Mouse (Mus musculus) hindbrain, postnatal 0 days (tissue): Measurements from ENCODE around the gene Ptch2. TPM values are rescaled to one million over a fixed set of nuclear protein-coding genes. Genes with fewer than 3 reads are reported as not detected.

Experiments used
- ATAC-seq: fragments of 200-750 bp; cut with Nextera tagmentation; 2 replicates; pipeline ENCODE4 v1.8.0; 2017; ENCODE audit warnings: mild to moderate bottlenecking, moderate TSS enrichment, moderate library complexity
- DNase-seq: peaks from one replicate; pipeline ENCODE4 v3.0.0-alpha.2; 2015; ENCODE audit warnings: low spot score
- H3K27ac ChIP-seq: fragments of 300-500 bp; sonication (generic); 2 replicates; pipeline ENCODE4 v1.5.1; 2014; ENCODE audit warnings: mild to moderate bottlenecking
- H3K27me3 ChIP-seq: fragments of 300-500 bp; sonication (generic); 2 replicates; pipeline ENCODE4 v1.6.1; 2014; ENCODE audit warnings: low read length, mixed read lengths; ENCODE audit not compliant: insufficient read depth
- H3K36me3 ChIP-seq: fragments of 300-500 bp; sonication (generic); 2 replicates; pipeline ENCODE4 v1.6.1; 2014; ENCODE audit warnings: low read length, mixed read lengths; ENCODE audit not compliant: insufficient read depth
- H3K4me1 ChIP-seq: fragments of 300-500 bp; sonication (generic); 2 replicates; pipeline ENCODE4 v1.6.1; 2014; ENCODE audit warnings: antibody characterized with exemption, low read length, mixed read lengths; ENCODE audit not compliant: insufficient read depth
- H3K4me2 ChIP-seq: fragments of 300-500 bp; sonication (generic); 2 replicates; pipeline ENCODE4 v1.6.1; 2014; ENCODE audit warnings: low read depth, mild to moderate bottlenecking, low read length, moderate library complexity, mixed read lengths
- H3K4me3 ChIP-seq: fragments of 300-500 bp; sonication (generic); 2 replicates; pipeline ENCODE4 v1.5.1; 2014; ENCODE audit warnings: low read length
- H3K9ac ChIP-seq: fragments of 300-500 bp; sonication (generic); replicated peaks from 2 replicates; pipeline ENCODE4 v1.6.1; 2014; ENCODE audit warnings: mild to moderate bottlenecking, low read length, moderate library complexity, mixed read lengths
- H3K9me3 ChIP-seq: fragments of 300-500 bp; sonication (generic); 2 replicates; pipeline ENCODE4 v1.6.1; 2016; ENCODE audit warnings: low read length, mixed read lengths
- CTCF ChIP-seq: IDR thresholded peaks from 2 replicates; pipeline ENCODE4 v1.5.1; 2016; ENCODE audit warnings: antibody characterized with exemption, control low read depth, low read depth
- WGBS: fragments of 180-500 bp; shearing (Covaris S2); extraction: QIAGEN DNeasy Blood & Tissue Kit; methylation state at CpG from one replicate; pipeline ENCODE4 v1.1.7; 2014; 5-methylcytosine and 5-hydroxymethylcytosine counted together
- polyA plus RNA-seq: library from polyadenylated mRNA; unstranded; fragments of >200 nt; fragmentation: Nextera tagmentation; extraction: Ambion mirVana; gene quantifications from 2 replicates; pipeline ENCODE4 v1.2.1, GENCODE M21; 2015
- total RNA-seq: library from RNA; depleted of rRNA; stranded (reverse); fragments of >200 nt; gene quantifications from 2 replicates; pipeline ENCODE4 v1.2.3, GENCODE M21; 2014

The Ptch2 gene
- total and polyA plus RNA-seq, 2 experiments from 2014 or later, result 4.1 to 18.8 TPM

DNA sequence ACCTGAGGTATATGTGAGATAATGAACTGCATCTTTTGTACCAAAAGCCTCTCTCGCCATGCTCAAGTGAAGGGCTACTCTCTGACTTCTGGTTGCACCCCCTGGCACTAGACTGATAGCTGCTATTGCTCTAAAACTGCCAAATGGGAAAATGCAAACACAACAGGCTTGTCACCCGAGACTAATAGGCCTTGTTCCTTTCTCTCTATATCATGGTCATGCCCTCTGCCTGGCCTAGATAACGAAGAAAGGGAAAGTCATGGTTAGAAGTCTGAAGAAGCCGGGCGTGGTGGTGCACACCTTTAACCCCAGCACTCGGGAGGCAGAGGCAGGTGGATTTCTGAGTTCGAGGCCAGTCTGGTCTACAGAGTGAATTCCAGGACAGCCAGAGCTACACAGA, 5.3 kb upstream of the Ptch2 start:
- no peak for DNase-seq
- no peak for ATAC-seq
- Histone ChIP-seq H3K36me3 (peaks cover 13% of the 10 kb centered on the region; the same call in 1 of the 2 replicates), H3K4me3 (no peak overlapping the region), H3K27ac (no peak overlapping the region), H3K9me3 (no peaks in the 10 kb centered on the region), H3K27me3 (no peaks in the 10 kb centered on the region), H3K4me2 (no peak overlapping the region), H3K4me1 (no peaks in the 10 kb centered on the region), H3K9ac (no peak overlapping the region)
- WGBS, result 82% methylated on average over 7 of the region's 7 CpGs
- TF ChIP-seq CTCF, result no peak

DNA sequence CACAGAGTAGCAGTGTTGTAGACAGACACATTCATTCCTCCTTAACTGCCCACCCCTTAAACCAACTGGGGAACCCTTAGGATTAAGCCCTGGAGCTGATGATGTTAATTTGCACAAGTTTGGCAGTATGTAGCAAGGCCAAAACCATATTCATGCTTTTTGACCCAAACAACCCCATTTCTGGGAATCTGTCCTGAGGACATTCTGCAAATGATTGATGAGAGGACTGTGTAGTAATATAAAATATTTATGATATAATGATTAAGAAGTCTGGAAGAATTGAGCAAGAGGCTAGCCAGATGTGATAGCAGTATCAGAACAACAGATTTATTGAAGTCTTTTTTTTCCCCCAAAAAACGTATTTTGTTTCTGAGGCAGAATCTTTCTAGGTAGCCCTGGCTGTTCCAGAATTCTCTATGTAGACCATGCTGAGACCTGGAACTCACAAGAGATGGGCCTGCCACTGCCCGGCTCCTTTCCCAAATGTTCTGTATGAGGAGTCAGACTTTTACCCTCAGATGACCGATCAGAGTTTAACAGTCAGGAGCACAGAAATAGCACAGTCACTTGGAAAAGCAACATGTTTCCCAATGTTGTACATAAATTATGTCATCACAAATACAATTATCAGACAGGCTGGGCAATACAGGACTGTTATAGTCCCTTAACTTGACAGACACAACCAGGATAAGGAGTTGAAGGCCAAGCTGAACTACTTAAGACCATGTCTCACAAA, 1.1 kb upstream of the Ptch2 start:
- TF ChIP-seq CTCF, result no peak
- H3K4me3 ChIP-seq, result no peak overlapping the region
- no peak overlapping the region for H3K9ac ChIP-seq
- H3K4me2 ChIP-seq, result no peak overlapping the region
- 84% methylated on average over 3 of the region's 3 CpGs for WGBS
- no peak overlapping the region for H3K27ac ChIP-seq
- DNase-seq (no peak), ATAC-seq (no peak)
- no peaks in the 10 kb centered on the region for H3K27me3 ChIP-seq
- no peaks in the 10 kb centered on the region for H3K36me3 ChIP-seq
- no peaks in the 10 kb centered on the region for H3K9me3 ChIP-seq
- no peaks in the 10 kb centered on the region for H3K4me1 ChIP-seq

GRCm38 (mm10) chr4:117096666-117097065, 791 bp downstream of the Ptch2 start:
- Histone ChIP-seq H3K4me3 (peak overlapping the region; percentile 58), H3K27ac (peak overlapping the region; percentile 55; the same call in 1 of the 2 replicates), H3K36me3 (no peaks in the 10 kb centered on the region), H3K9me3 (no peaks in the 10 kb centered on the region), H3K9ac (peak overlapping the region; percentile 58), H3K27me3 (no peaks in the 10 kb centered on the region), H3K4me1 (no peaks in the 10 kb centered on the region), H3K4me2 (peak overlapping the region; percentile 89)
- 7% methylated on average over 5 of the region's 5 CpGs for WGBS
- TF ChIP-seq CTCF, result no peak
- ATAC-seq, result no peak
- no peak for DNase-seq

DNA sequence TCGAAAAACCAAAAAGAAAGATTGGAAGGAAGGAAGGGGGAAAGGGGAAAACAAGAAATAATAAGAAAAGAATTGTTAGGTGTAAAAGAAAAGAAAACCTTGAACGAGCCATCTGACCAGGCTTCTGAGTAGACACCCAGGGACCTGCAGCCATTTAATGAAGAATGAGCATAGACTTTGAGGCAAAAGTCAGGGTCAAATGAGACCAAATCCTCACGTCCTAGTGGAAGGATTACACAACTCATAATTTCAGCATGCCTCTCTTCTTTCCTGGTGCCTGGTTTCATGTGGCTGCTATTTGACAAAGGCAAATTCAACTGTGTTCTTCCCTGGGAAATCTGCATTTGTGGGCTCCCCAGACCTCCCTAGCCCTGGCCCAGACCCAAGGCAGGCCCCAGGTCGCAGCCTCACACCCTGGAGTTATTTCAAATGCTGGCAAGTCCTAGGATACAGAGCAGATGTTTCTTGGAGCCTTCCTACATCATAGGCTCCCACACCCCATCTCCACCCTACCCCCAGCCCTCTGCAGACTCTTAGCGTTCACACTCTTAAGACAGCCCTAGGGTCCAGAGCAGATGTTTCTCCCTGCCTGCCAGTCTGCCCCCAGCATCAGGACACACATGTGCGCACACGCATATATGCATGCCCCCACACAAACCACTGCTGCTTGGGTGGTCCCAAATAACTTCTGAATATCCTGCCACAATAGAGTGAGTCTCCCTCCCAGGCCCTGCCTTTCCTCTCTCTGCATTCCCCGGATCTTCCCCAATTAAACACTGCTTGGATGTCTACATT, 2.3 kb downstream of the Ptch2 start:
- Histone ChIP-seq H3K36me3 (no peaks in the 10 kb centered on the region), H3K9me3 (no peaks in the 10 kb centered on the region), H3K27me3 (no peaks in the 10 kb centered on the region), H3K4me3 (peak overlapping the region; percentile 58; the same call in 1 of the 2 replicates), H3K4me2 (peak overlapping the region; percentile 89), H3K27ac (no peak overlapping the region), H3K4me1 (no peaks in the 10 kb centered on the region; the same call in 1 of the 2 replicates), H3K9ac (peak overlapping the region; percentile 58; the same call in 1 of the 2 replicates)
- ATAC-seq (no peak), DNase-seq (no peak)
- TF ChIP-seq CTCF, result no peak
- 52% methylated on average over 8 of the region's 8 CpGs for WGBS

DNA sequence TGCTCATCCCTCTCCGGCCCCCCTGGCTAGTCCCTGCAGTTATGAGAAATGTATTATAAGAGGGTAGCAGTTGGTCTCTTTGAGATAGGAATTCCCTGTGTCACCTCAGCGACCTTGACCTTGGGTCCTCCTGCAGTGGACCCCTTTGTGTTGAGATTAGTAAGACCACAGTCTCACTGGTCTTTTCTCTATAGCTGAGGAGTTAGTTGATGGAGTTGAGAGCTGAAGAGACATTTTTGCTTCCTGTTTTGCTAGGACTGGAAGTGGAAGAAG, 2.8 kb downstream of the Ptch2 start:
- no peaks in the 10 kb centered on the region for H3K36me3 ChIP-seq
- no peak for DNase-seq
- no peak overlapping the region for H3K9ac ChIP-seq
- no peaks in the 10 kb centered on the region for H3K27me3 ChIP-seq
- ATAC-seq, result no peak
- no peaks in the 10 kb centered on the region; the same call in 1 of the 2 replicates for H3K4me1 ChIP-seq
- peak overlapping the region; percentile 89 for H3K4me2 ChIP-seq
- no peak for TF ChIP-seq CTCF
- no peak overlapping the region for H3K27ac ChIP-seq
- no peaks in the 10 kb centered on the region for H3K9me3 ChIP-seq
- 63% methylated on average over 2 of the region's 2 CpGs for WGBS
- no peak overlapping the region for H3K4me3 ChIP-seq

DNA sequence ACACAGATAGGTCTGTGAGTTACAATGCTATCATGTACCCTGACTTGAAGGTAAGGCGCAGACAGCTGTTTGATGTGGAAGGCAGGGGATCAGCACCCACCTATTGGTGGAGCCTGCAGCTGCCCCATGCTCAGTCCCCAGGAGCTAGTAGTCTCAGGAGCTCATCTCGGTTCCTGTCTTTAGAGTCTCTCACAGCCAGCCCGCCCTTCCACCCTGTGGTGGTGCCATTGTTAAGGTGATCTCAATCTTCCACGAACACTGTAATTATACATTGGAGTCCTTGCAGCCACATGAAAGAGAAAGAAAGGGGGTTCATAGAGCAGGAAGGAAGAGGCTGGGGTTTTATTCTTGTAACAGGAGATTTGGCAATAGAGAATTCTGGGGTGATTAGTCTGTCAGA, 4.2 kb downstream of the Ptch2 start:
- no peaks in the 10 kb centered on the region for H3K9me3 ChIP-seq
- no peak for TF ChIP-seq CTCF
- no peaks in the 10 kb centered on the region for H3K36me3 ChIP-seq
- H3K4me3 ChIP-seq, result no peak overlapping the region
- no peak overlapping the region for H3K27ac ChIP-seq
- H3K4me1 ChIP-seq, result no peaks in the 10 kb centered on the region; the same call in 1 of the 2 replicates
- H3K4me2 ChIP-seq, result no peak overlapping the region
- DNase-seq, result no peak
- no peak overlapping the region for H3K9ac ChIP-seq
- no peaks in the 10 kb centered on the region for H3K27me3 ChIP-seq
- ATAC-seq, result no peak
- 67% methylated on average over 4 of the region's 4 CpGs for WGBS

DNA sequence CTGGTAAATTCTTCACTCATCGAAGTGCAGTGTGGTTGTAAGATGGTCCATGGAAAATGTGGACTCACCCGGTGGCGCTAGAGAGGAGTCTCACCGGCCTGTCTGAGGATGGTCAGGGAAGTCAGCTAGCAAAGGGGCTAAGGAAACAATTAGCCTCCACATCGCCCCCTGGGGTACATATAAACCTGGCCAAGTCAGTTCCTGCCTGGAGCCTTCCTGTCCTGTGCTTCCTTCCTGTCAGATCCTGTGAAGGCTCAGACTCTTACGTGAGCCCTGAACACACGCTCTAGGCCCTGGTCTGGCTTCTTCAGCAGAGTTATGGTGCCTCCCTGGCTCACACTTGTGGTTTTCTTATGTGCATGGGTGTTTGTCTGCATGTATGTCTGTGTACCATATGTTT, 5.3 kb downstream of the Ptch2 start:
- Histone ChIP-seq H3K27me3 (no peaks in the 10 kb centered on the region), H3K9ac (no peak overlapping the region), H3K27ac (no peak overlapping the region), H3K4me1 (no peaks in the 10 kb centered on the region; the same call in 1 of the 2 replicates), H3K4me2 (no peak overlapping the region), H3K36me3 (no peaks in the 10 kb centered on the region), H3K9me3 (no peaks in the 10 kb centered on the region), H3K4me3 (no peak overlapping the region)
- DNase-seq, result peak; percentile 65
- no peak for ATAC-seq
- TF ChIP-seq CTCF, result peak; percentile 69
- WGBS, result 46% methylated on average over 7 of the region's 7 CpGs
